8 mouse cellular contexts compared by ENCODE assay signal in the genomic region with DNA sequence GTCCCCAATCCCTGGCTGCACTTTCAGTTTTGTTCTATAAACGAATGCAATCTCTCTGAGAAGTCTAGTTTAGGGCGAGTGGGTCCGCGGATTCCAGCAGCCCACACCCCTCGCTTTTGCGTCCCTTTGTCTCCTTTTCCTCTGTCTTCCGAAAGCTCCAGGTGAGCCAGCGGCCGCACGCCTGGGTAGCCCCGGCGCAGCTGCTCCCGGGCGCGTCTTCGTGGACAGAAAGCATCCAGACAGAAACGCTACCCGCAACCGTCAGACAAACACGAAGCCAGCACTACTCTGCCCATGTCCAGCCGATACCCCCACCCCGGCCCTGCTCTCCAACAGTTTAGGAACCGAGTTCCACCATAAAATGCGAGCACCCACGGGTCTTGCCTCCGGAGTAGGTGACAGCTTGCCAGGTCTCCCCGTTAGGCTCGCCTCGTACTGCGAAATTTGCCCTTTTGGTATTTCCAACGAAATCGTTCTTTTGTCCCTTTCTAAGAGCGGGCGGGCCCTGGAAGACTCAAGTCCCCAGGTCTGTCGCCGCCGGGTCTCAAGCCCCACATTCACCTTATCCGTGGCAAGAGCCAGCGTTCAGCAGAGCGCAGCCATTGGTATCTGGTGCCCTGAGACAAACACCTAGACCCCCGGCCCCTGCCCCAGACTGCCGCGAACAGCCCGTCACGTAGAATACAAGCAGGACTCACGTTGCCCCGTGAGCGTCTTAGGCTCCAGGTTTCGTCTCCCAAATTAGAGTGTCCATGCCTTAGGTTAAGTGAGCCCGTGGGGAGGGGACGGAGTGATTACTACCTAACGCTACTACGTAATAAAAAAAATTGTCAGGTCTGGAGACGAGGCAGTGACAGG. TPM values are rescaled to one million over a fixed set of nuclear protein-coding genes. Genes with fewer than 3 reads are reported as not detected.
DNase-seq lines count a peak whose midpoint lies in the region; ATAC-seq lines count a peak whose summit lies in the region.

No protein-coding gene starts in this region.

- WGBS in heart, embryonic 10.5 days = under 1% methylated on average over 54 of the region's 54 CpGs
- WGBS in kidney, embryonic 14.5 days = under 1% methylated on average over 54 of the region's 54 CpGs
- WGBS in midbrain, embryonic 13.5 days = under 1% methylated on average over 54 of the region's 54 CpGs

- no peaks in the 10 kb centered on the region for H3K9me3 ChIP-seq in heart, embryonic 10.5 days
- no peaks in the 10 kb centered on the region for H3K9me3 ChIP-seq in kidney, embryonic 14.5 days (ENCODE audit: control insufficient read depth, low read length)
- no peaks in the 10 kb centered on the region for H3K9me3 ChIP-seq in midbrain, embryonic 13.5 days

- peaks cover 20% of the 10 kb centered on the region for H3K4me1 ChIP-seq in heart, embryonic 10.5 days
- H3K4me1 ChIP-seq in kidney, embryonic 14.5 days (ENCODE audit: control insufficient read depth, insufficient read depth, low read length) = peaks cover 4% of the 10 kb centered on the region; the same call in 1 of the 2 replicates
- H3K4me1 ChIP-seq in midbrain, embryonic 13.5 days (replicated peaks) = peaks cover 30% of the 10 kb centered on the region

- no peak overlapping the region for H3K27ac ChIP-seq in heart, embryonic 10.5 days
- H3K27ac ChIP-seq in kidney, embryonic 14.5 days (ENCODE audit: low read depth, low read length) = no peak overlapping the region
- no peak overlapping the region for H3K27ac ChIP-seq in midbrain, embryonic 13.5 days

- no peaks in the 10 kb centered on the region for H3K36me3 ChIP-seq in heart, embryonic 10.5 days
- H3K36me3 ChIP-seq in kidney, embryonic 14.5 days (ENCODE audit: control insufficient read depth, insufficient read depth, low read length) = no peaks in the 10 kb centered on the region
- H3K36me3 ChIP-seq in midbrain, embryonic 13.5 days = no peaks in the 10 kb centered on the region

- no peak overlapping the region for H3K4me2 ChIP-seq in kidney, embryonic 14.5 days (replicated peaks; ENCODE audit: low read depth, low read length)
- H3K4me2 ChIP-seq in midbrain, embryonic 13.5 days (replicated peaks) = peak overlapping the region; percentile 71

- peak; percentile 19 to 51 for DNase-seq in cerebellum, postnatal 25 days
- no peak for DNase-seq in cerebellum, adult 9-11 months
- DNase-seq in Muller cell, postnatal 12 days (ENCODE audit: inconsistent ontology term) = peak; percentile 44
- DNase-seq in heart, embryonic 10.5 days (ENCODE audit: low spot score) = no peak
- no peak for DNase-seq in spleen, postnatal 36 days (ENCODE audit: low spot score in 2 of 2)
- no peak for DNase-seq in adrenal gland, postnatal 14 days

- H3K4me3 ChIP-seq in heart, embryonic 10.5 days = peak overlapping the region; percentile 47
- H3K4me3 ChIP-seq in kidney, embryonic 14.5 days (ENCODE audit: low read length) = peak overlapping the region; percentile 15; the same call in 1 of the 2 replicates
- peak overlapping the region; percentile 10; the same call in 1 of the 2 replicates for H3K4me3 ChIP-seq in midbrain, embryonic 13.5 days (replicated peaks)

- no peak overlapping the region for H3K9ac ChIP-seq in kidney, embryonic 14.5 days (ENCODE audit: low read depth, low read length)
- H3K9ac ChIP-seq in midbrain, embryonic 13.5 days (replicated peaks) = no peak overlapping the region

- H3K27me3 ChIP-seq in heart, embryonic 10.5 days (ENCODE audit: insufficient read depth, poor library complexity, severe bottlenecking) = peaks cover 86% of the 10 kb centered on the region
- peaks cover 91% of the 10 kb centered on the region for H3K27me3 ChIP-seq in kidney, embryonic 14.5 days (ENCODE audit: control insufficient read depth, insufficient read depth, low read length)
- H3K27me3 ChIP-seq in midbrain, embryonic 13.5 days = peaks cover 92% of the 10 kb centered on the region

- peak; percentile 33; the same call in 1 of the 2 replicates for ATAC-seq in kidney, embryonic 14.5 days (ENCODE audit: low FRiP score, low TSS enrichment)
- no peak for ATAC-seq in midbrain, embryonic 13.5 days

RNA-seq across cellular contexts. Expression of a gene that starts 0.9 kb away (rescaled TPM):
- 0.84 and 1.0 TPM in 2 replicates for polyA plus RNA-seq in heart, embryonic 10.5 days (2016; fragmentation: Nextera tagmentation; extraction: Ambion mirVana)
- not detected in 2 replicates for polyA plus RNA-seq in kidney, embryonic 14.5 days (2014; fragmentation: Nextera tagmentation; extraction: Ambion mirVana)
- 0.37 and 1.4 TPM in 2 replicates for polyA plus RNA-seq in midbrain, embryonic 13.5 days (2015; fragmentation: Nextera tagmentation; extraction: Ambion mirVana)
- total RNA-seq in adrenal gland, postnatal 14 days (2021) = 0.63 and 2.0 TPM in 2 replicates

Comparison
In these comparisons a context has a peak if more than half of its experiments do, and no peak if none do; other contexts are left out.
1. DNase-seq: peak in cerebellum, postnatal 25 days (2 of 2) and Muller cell, postnatal 12 days (single experiment); none in cerebellum, adult 9-11 months (single experiment), heart, embryonic 10.5 days (single experiment), spleen, postnatal 36 days (0 of 2) and adrenal gland, postnatal 14 days (single experiment).
2. Peak in every context shown above with its lines, with median percentiles within 50 percentile points of each other: H3K4me3 ChIP-seq.